Mouse (Mus musculus): ENCODE measurements at regions not wholly inside any gene's neighbourhood (a gene's known extent, or its start where the extent isn't known, plus 50 kb on each side); places are given as distances from the start of the nearest gene placed in this dataset.

GRCm38 (mm10) chr10:19138258-19138657, 122.8 kb upstream of the Tnfaip3 start:
- TF ChIP-seq CTCF (IDR thresholded peaks at IDR 0.05; ENCODE audit: insufficient read depth, low read length): no peak
- TF ChIP-seq POLR2A (IDR thresholded peaks at IDR 0.05; ENCODE audit: borderline replicate concordance, extremely low read depth, low read depth, low read length): no peak
